Mouse (Mus musculus) mouse trophoblast stem cell (cell line): Measurements from ENCODE around the gene Ush1g.

ENCODE experiments used
- in situ Hi-C, 2 experiments: fragments of 300-500 bp; cut with MseI, MboI; formaldehyde crosslinking; loops; 2 replicates in 1 of 2; 3 replicates in 1 of 2; pipeline ENCODE4 v1.15.1; 2025

Ush1g gene

GRCm38 (mm10) chr11:115321906-115322693 is at the start of gene Ush1g:
Gene Ush1g, minus strand, starts transcription at chr11:115322041.
- in situ Hi-C loops = no loop called here

DNA sequence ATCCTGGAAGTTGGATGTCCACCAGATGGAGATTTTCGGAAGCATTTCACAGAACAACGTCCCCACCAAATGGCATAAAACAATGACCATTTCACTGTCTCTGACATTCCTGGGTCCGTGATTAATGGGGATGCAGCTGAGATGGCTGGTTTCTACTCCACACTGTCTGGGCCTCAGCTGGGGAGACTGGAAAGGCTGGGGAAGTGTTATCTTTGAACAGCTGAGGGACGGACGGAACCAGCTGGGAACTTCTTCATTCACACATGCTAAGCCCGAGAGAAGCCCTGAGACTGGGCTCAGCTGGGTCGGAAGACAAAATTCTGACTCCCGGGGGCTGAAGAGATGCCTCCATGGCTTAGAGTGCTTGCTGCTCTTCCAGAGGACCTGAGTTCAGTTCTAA is 49.5 kb upstream of the Ush1g start:
- in situ Hi-C loops = no loop called here

GRCm38 (mm10) chr11:115370368-115370767 is 48.5 kb upstream of the Ush1g start:
- in situ Hi-C loops = no loop called here

DNA sequence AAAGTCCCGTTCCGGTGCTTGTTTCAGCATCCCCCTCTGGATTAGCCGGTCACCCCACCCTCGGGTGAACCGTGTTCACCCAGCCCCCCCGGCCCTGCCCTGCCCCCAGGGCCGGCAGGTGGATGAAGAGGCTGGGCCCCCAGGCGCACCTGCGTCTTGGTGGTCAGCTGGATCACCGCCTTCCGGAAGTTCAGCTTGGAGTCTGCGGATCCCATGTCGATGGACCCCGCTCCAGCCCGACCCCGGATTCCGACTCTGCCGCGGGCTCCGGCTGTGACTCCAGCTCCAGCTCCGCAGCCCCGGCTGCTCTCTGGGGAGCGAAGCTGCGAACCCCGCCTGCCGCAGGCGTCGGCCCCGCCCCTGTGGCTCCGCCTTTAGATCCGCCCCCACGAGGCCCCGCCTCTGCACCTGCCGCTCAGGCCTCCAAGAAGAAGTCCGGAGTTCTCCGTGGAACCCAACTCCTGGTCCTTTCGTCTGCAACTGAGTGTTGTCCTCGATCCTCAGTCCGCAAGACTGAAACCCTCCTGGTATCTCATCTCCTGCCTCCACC is 45.6 kb upstream of the Ush1g start, which contains the start of gene Hid1:
Hid1 (minus strand) TSS at position 362 of the 550 bp plus-strand sequence.
- in situ Hi-C loops = no loop called here

- in situ Hi-C loops = no loop called here
Observed at GRCm38 (mm10) chr11:115366706-115367394, 45.0 kb upstream of the Ush1g start.

- in situ Hi-C loops = no loop called here
Observed at GRCm38 (mm10) chr11:115366039-115366705, 44.3 kb upstream of the Ush1g start.

- in situ Hi-C loops = no loop called here
Observed at GRCm38 (mm10) chr11:115364136-115364535, 42.3 kb upstream of the Ush1g start.

DNA sequence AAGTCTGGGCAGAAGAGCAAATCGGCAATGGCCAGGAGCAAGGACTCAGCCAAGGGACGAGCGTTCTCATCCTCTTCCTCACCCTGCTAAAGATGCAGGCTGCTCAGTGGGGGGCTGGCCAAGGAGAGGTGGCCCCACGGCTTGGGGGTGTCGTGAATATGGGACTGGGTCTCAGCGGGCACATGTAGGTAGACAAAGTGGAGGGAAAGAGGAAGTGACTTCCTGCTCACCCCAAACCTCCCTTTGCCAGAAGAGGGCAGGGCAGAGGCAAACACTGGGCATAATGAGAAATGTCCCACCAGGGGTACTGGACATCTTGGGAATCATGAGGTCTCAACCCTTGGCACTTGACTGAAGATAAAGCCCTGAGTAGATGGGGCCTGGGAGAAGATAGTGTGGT is 37.9 kb upstream of the Ush1g start:
- in situ Hi-C loops = loop anchor here in 1 of 2 experiments (5.0 kb wide), 1 partner anchor 42 kb away; no protein-coding TSS in a partner anchor

DNA sequence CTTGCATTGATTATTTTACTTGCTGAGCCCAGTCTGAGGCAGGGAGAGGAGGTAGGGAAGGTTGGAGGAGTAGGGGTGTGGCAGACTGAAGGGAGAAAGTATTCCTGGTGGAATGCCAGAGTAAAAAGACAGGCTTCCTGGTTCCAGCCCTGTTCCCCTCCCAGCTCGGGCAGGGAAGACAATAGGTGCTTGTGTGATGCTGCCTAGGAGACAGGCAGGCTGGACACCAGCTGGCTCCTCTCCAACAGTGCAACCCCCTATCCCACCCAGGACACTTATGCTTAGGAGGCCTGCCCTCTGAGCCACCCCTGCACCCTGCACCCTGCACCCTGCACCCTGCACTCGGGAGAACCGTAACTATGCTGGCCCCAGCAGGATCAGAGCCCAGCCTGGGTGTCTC is 37.5 kb upstream of the Ush1g start:
- in situ Hi-C loops = loop anchor here in 1 of 2 experiments (5.0 kb wide), 1 partner anchor 42 kb away; no protein-coding TSS in a partner anchor

DNA sequence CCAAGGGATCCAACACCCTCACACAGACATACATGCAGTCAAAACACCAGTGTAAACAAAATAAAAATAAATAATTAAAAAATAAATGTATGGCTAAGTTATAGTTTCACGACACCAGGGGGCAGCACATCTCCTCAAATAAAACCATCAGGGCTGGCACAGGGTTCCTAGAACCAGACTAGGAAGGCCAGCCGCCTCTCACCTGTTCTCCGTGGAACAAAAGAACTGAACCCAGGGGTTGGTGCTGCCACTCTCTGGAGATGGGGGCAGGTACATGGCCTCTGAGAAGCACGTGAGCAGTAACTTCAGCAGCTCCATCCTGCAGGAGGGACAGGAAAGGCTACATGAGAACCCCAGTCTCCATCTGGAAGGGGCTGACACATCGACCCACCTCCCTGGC is 36.6 kb upstream of the Ush1g start:
- in situ Hi-C loops = loop anchor here in 1 of 2 experiments (5.0 kb wide), 1 partner anchor 41 kb away; no protein-coding TSS in a partner anchor

DNA sequence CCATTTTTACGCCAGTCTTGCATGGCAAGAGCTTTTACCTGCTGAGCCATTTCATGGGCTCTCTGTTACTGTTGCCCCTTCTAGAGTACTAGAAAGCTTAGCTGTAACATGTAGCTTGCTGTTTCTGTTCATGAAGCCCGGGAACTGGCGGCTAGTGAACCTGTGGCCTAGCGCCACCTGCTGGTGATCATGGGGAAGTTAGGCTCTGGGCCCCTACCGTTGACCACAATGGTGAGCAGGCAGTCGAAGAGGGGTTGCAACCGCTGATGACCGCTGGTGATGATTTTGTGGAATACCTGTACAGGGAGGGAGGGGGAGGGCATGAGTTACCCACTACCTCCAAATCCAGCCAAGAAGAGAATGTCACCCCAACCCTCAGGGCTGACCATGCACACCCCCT is 32.3 kb upstream of the Ush1g start:
- in situ Hi-C loops = no loop called here

- in situ Hi-C loops = no loop called here
Observed at GRCm38 (mm10) chr11:115353375-115353774, 31.5 kb upstream of the Ush1g start.

DNA sequence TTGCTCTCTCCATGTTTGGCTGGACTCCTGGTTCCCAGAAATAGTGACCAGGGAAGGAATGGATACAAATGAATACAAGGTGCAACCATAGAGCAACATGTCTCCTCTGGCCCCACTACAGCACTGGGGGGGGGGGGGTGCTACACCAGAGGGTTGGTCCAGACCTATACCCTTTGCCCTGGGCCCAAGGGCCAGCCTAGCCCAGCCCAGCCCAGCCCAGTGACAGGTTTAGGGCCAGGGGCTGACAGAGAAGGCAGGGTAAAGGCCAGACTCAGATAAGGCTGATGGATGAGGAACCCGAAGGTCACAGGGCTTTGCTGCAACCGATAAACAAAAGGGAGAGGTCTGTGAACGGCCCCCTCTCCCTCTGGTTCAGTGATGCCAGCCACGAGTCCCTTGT is 28.1 kb upstream of the Ush1g start:
- in situ Hi-C loops = no loop called here

GRCm38 (mm10) chr11:115348681-115349248 is 26.9 kb upstream of the Ush1g start:
- in situ Hi-C loops = no loop called here

- in situ Hi-C loops = no loop called here
Observed at GRCm38 (mm10) chr11:115345515-115345914, 23.7 kb upstream of the Ush1g start.

DNA sequence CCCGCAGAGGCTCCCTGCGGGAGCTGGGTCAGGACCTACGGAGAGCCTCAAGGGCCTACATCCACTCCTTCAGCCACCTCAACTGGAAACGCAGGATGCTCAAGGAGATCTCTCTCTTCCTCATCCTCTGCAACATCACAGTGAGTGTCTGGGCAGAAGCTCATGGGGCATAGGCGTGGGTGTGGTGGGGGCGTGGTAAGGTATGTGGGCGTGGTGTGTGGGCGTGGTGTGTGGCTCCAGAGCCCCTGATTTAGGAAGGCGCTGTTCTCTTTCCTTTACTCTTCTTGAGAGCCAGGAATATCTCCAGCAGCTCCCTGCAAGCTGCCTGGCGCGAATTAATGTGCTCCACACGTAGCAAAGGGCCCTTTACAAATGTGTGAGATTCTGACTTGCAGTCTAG is 23.1 kb upstream of the Ush1g start:
- in situ Hi-C loops = no loop called here

GRCm38 (mm10) chr11:115341866-115342265 is 20.0 kb upstream of the Ush1g start:
- in situ Hi-C loops = no loop called here

GRCm38 (mm10) chr11:115341246-115341645 is 19.4 kb upstream of the Ush1g start:
- in situ Hi-C loops = no loop called here

DNA sequence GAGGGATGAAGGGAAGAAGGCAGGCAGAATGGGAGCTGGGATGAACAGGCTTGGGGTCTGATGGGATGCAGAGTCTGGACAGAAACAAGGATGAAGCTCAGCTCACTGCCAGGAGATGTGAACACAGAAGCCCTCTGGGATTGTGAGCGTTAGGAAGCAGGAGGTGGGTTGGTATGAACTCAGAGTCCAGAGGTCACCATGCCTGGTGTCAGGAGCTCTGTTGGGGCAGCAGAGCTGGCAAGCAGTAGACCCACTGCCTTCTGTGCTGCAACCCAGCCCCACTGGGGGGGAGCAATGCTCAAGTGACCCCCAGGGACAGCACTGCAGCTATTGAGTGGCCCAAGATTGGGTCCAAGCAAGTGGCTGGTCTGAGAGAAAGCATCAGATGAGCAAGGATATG is 16.0 kb upstream of the Ush1g start:
- in situ Hi-C loops = no loop called here

GRCm38 (mm10) chr11:115337350-115337749 is 15.5 kb upstream of the Ush1g start:
- in situ Hi-C loops = no loop called here

GRCm38 (mm10) chr11:115336115-115336514 is 14.3 kb upstream of the Ush1g start:
- in situ Hi-C loops = no loop called here

- in situ Hi-C loops = no loop called here
Observed at GRCm38 (mm10) chr11:115335223-115335622, 13.4 kb upstream of the Ush1g start.
